Mouse (Mus musculus) neural tube, embryonic 13.5 days (tissue): ENCODE data around the gene Ddit4l. TPM values are rescaled to one million over a fixed set of nuclear protein-coding genes. Genes with fewer than 3 reads are reported as not detected.
"Not testable (repeated sequence)": the region's sequence is repeated elsewhere in the genome, so short reads cannot be mapped to it uniquely, and the experiment has no call there.

Source experiments
- ATAC-seq: fragments of 200-750 bp; cut with Nextera tagmentation; 2 replicates; pipeline ENCODE4 v1.8.0; 2017; ENCODE audit warnings: low read depth, mild to moderate bottlenecking, moderate TSS enrichment, moderate library complexity
- H3K27ac ChIP-seq: fragments of 300-500 bp; sonication (generic); replicated peaks from 2 replicates; pipeline ENCODE4 v1.5.1; 2015; ENCODE audit warnings: moderate library complexity, mild to moderate bottlenecking, inconsistent platforms
- H3K27me3 ChIP-seq: fragments of 300-500 bp; sonication (generic); 2 replicates; pipeline ENCODE4 v1.6.1; 2015; ENCODE audit warnings: mild to moderate bottlenecking, inconsistent platforms
- H3K36me3 ChIP-seq: fragments of 300-500 bp; sonication (generic); 2 replicates; pipeline ENCODE4 v1.6.1; 2015; ENCODE audit warnings: mild to moderate bottlenecking, inconsistent platforms
- H3K4me1 ChIP-seq: fragments of 300-500 bp; sonication (generic); replicated peaks from 2 replicates; pipeline ENCODE4 v1.6.1; 2015; ENCODE audit warnings: inconsistent platforms
- H3K4me2 ChIP-seq: fragments of 300-500 bp; sonication (generic); 2 replicates; pipeline ENCODE4 v1.6.1; 2015; ENCODE audit warnings: inconsistent platforms, mild to moderate bottlenecking, moderate library complexity
- H3K4me3 ChIP-seq: fragments of 300-500 bp; sonication (generic); 2 replicates; pipeline ENCODE4 v1.5.1; 2015; ENCODE audit warnings: mild to moderate bottlenecking, inconsistent platforms
- H3K9ac ChIP-seq: fragments of 300-500 bp; sonication (generic); 2 replicates; pipeline ENCODE4 v1.6.1; 2015; ENCODE audit warnings: moderate library complexity, mild to moderate bottlenecking, inconsistent platforms
- H3K9me3 ChIP-seq: fragments of 300-500 bp; sonication (generic); 2 replicates; pipeline ENCODE4 v1.6.1; 2016; ENCODE audit warnings: inconsistent platforms
- WGBS: fragments of 180-500 bp; shearing (Covaris S2); methylation state at CpG from one replicate; pipeline ENCODE4 v1.1.7; 2015; 5-methylcytosine and 5-hydroxymethylcytosine counted together
- polyA plus RNA-seq: library from polyadenylated mRNA; unstranded; fragments of >200 nt; fragmentation: Nextera tagmentation; extraction: Ambion mirVana; gene quantifications from 2 replicates; pipeline ENCODE4 v1.2.1, GENCODE M21; 2015

Ddit4l gene
- polyA plus RNA-seq = 17.7 and 20.7 TPM in 2 replicates

DNA sequence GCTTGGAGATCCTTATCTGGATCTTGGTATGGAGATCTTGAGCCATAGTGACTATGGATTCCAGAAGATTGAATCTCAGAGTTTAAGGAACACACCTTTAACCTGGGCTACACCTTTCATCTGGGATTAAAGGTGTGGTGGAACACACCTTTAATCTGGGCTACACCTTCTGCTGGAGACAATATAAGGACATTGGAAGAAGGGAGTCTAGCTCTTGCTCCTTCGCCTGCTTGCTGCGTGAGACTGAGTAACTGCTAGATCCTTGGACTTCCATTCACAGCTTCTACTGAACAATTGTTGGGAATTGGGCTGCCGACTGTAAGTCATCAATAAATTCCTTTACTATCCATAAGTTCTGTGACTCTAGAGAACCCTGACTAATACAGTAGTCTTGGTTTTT is at the start of gene Ddit4l:
Gene Ddit4l (plus strand): TSS at position 301 of the 400 bp plus-strand sequence.
- not testable (repeated sequence) for H3K4me3 ChIP-seq, H3K9ac ChIP-seq, H3K27ac ChIP-seq, H3K4me2 ChIP-seq, H3K36me3 ChIP-seq, H3K9me3 ChIP-seq, ATAC-seq
- Histone ChIP-seq H3K4me1 (peaks cover 16% of the 10 kb centered on the region), H3K27me3 (peaks cover 34% of the 10 kb centered on the region)
- WGBS = 90% methylated on average over 3 of the region's 3 CpGs

DNA sequence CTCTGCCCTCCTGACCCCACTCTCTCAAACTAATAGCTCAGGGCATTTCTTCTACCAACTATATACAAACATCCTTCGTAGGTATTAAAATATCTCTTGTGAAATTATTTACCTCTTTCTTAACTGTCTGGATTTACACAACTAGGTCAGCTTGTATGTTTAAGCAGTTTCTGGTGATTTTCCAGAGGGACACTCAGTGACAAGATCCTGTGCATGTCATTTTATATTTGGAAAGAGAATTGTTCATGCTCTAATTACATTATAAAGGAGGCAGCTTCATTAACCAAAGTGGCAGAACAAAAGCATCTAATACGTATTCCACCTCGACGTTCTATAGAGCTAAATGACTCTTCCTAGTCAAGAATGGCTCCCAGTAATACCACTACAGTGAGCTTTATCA is 45.3 kb upstream of the Ddit4l start:
- no peak overlapping the region for H3K4me2 ChIP-seq
- no peaks in the 10 kb centered on the region for H3K4me1 ChIP-seq
- H3K9ac ChIP-seq = no peak overlapping the region
- no peak overlapping the region for H3K27ac ChIP-seq
- no peak for ATAC-seq
- WGBS = 77% methylated on average over 4 of the region's 4 CpGs
- H3K27me3 ChIP-seq = no peaks in the 10 kb centered on the region
- no peaks in the 10 kb centered on the region for H3K9me3 ChIP-seq
- no peak overlapping the region for H3K4me3 ChIP-seq
- H3K36me3 ChIP-seq = no peaks in the 10 kb centered on the region

DNA sequence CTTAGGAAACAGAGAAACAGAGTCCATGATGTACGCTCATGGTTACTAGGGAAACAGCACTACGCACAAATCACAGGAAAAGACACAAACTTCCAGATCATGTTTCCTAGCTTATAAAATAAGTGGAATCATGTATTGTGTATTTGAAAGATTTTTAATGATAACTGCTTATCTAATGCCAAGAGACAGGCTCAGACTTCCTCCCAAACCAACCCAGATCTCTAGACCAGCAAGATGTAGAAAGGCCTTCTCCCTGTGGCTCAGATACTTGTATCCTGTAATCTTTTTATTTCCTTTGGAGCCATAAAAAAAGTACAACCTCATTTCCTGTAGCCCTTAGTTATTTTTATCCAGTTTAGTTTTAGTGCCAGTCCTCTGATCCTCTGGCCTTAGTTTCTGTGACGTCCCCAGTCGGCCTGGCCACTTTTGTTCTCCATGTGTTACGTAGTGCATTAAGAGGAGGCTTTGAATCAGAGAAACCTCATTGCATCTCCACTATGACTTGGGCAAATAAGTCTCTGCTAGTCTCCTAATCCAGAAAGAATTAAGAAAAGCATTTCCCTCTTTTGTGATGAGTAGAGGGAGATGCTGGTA is 34.9 kb upstream of the Ddit4l start:
- H3K4me3 ChIP-seq = no peak overlapping the region
- no peaks in the 10 kb centered on the region for H3K36me3 ChIP-seq
- 87% methylated on average over 5 of the region's 5 CpGs for WGBS
- H3K27ac ChIP-seq = no peak overlapping the region
- H3K4me1 ChIP-seq = no peaks in the 10 kb centered on the region
- no peaks in the 10 kb centered on the region for H3K9me3 ChIP-seq
- H3K4me2 ChIP-seq = no peak overlapping the region
- no peak for ATAC-seq
- H3K27me3 ChIP-seq = no peaks in the 10 kb centered on the region
- no peak overlapping the region for H3K9ac ChIP-seq

DNA sequence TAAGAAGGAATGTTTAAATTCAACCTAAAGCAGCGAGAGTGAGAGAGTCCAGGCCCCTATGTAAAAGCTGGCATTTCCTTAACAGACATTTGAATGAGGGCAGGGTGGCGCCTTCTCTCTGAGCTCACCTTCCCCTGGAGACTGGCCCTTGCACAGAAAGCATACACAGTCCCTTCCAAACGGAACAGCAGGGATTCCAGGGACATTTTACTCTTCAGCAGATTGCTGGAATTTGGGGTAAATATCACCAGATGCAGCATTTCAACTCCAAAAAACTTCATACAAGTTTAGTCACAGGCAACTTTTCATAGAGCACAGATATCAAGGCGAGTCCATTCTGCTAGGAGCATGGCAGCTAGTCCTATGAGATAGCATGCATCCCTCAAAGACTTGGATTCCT is 31.6 kb upstream of the Ddit4l start:
- no peak for ATAC-seq
- H3K4me2 ChIP-seq = no peak overlapping the region
- no peak overlapping the region for H3K9ac ChIP-seq
- WGBS = 80% methylated on average over 4 of the region's 4 CpGs
- no peaks in the 10 kb centered on the region; the same call in 1 of the 2 replicates for H3K4me1 ChIP-seq
- no peaks in the 10 kb centered on the region for H3K36me3 ChIP-seq
- H3K9me3 ChIP-seq = no peaks in the 10 kb centered on the region
- H3K4me3 ChIP-seq = no peak overlapping the region
- H3K27ac ChIP-seq = no peak overlapping the region
- no peaks in the 10 kb centered on the region for H3K27me3 ChIP-seq

DNA sequence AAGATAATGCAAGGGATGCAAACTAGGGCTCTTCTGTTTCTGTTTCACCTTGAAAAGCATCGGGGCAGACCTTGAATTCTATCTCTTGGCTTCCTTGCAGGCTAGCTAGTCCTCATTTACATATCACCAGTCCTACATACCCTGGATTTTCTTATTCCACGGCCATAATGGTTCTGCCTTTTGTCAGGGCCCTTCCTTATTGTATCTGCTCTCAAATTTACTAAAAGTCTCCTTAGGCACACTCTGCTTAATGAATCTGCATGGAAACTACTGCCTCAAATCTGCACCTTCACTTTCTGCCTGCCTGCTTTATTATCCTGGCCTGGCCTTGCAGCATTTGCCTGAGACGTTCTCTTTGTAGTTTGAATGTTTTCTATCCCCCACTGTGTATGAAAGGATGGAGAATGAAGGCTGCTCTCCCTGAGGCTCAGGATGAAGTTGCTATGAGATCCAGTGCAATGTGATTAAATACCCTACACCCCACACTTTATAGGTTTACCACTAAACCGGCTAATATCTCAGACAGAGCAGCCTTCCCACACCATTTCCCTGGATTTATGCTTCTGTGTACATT is 27.0 kb upstream of the Ddit4l start:
- Histone ChIP-seq H3K4me3 (no peak overlapping the region), H3K36me3 (no peaks in the 10 kb centered on the region), H3K27ac (no peak overlapping the region), H3K9ac (0 out of 2 replicates have a peak overlapping the region, but pooled peaks have one; percentile 3), H3K4me1 (no peaks in the 10 kb centered on the region; the same call in 1 of the 2 replicates), H3K9me3 (no peaks in the 10 kb centered on the region), H3K4me2 (no peak overlapping the region), H3K27me3 (no peaks in the 10 kb centered on the region)
- ATAC-seq = 0 out of 2 replicates have a peak, but pooled peaks have one; percentile 15
- WGBS = 35% methylated on average over 4 of the region's 4 CpGs

DNA sequence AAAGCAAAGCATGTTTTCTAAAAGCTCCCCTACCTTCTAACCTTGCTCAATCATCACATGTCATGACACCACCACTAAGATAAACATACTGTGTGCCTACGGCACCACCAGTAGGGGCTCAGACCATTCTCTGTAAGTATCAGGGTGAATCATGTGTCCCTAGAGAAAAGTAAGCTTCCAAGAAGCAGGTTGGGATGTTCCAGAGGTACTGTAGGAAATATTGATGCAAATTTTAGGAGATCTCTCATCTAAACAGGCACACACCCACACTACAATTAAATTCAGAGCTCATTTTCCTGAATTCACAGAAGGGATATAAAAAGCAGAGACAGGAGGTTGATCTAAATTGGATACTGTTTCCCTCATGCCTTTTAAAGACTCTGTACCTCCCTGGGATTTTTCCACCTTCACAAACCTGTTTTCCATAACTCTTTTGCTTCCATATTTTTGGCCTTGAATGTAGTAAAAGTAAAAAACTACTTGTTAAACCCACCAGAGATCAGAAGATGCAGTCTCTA is 12.4 kb upstream of the Ddit4l start:
- Histone ChIP-seq H3K36me3 (no peaks in the 10 kb centered on the region), H3K4me2 (no peak overlapping the region), H3K4me1 (no peaks in the 10 kb centered on the region), H3K27ac (no peak overlapping the region), H3K4me3 (no peak overlapping the region), H3K9me3 (no peaks in the 10 kb centered on the region), H3K9ac (no peak overlapping the region), H3K27me3 (no peaks in the 10 kb centered on the region)
- 60% methylated on average over 1 of the region's 1 CpGs for WGBS
- ATAC-seq = no peak

DNA sequence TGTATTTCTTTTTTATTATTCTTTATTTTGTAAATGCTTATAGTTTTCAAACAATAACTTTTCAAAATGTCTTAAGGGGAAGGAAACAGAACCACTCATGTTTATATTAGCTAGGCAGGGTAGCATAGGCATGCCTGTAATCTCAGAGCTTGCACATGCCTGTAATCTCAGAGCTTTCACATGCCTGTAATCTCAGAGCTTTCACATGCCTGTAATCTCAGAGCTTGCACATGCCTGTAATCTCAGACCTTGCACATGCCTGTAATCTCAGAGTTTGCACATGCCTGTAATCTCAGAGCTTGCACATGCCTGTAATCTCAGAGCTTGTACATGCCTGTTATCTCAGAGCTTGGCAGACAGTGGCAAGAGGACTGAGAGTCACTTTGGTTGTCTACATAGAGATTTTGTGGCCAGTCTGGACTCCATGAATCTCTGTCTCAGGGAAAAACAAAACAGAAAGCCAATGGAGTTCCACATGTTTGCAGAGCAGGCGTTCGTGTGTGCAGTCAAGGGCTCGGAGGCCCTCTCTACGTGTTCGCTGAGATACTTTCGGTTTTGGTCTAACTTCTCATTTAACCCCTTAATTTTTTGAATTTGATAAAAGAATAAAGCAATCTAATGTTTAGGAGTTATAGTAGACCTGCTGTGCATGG is 10.8 kb upstream of the Ddit4l start:
- Histone ChIP-seq H3K27me3 (no peaks in the 10 kb centered on the region), H3K4me1 (no peaks in the 10 kb centered on the region), H3K9me3 (no peaks in the 10 kb centered on the region), H3K4me3 (no peak overlapping the region), H3K36me3 (no peaks in the 10 kb centered on the region), H3K27ac (no peak overlapping the region), H3K9ac (no peak overlapping the region), H3K4me2 (no peak overlapping the region)
- no peak for ATAC-seq
- 94% methylated on average over 6 of the region's 6 CpGs for WGBS

DNA sequence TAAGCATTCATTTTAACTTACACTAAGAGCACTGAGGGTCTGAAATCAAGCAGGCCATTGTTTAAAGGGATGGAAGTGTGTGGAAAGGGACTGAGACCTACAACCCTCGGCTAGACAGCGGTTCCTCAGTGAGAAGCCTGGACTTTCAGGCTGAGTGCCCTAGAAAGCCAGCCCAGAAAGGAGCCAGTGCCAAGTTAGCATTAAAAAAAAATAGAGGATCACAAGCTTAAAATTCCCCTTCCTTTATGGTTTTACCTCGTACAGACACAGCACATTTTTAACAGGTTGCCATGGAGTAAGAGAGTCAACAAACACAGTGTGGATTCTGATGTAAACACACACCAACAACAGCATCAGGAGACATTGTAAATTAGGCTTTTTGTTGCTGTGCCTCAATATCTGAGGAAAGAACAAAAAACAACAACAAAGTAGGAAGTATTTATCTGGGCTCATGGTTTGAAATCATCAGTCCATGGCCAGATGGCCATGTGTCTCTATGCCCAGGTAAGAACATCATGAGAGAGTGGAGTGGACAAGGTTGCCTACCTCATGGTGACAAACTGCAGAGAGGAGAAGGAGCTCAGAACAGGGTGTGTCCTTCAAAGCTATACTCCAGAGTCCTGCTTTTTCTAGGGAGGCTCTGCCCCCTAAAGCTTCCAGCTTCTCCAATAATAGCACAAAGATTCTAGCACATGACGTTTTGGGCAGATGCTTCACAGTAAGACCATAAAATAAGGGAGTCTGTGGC is 10.1 kb upstream of the Ddit4l start:
- H3K27ac ChIP-seq = no peak overlapping the region
- no peaks in the 10 kb centered on the region for H3K9me3 ChIP-seq
- no peaks in the 10 kb centered on the region for H3K4me1 ChIP-seq
- no peaks in the 10 kb centered on the region for H3K36me3 ChIP-seq
- H3K27me3 ChIP-seq = no peaks in the 10 kb centered on the region
- H3K9ac ChIP-seq = no peak overlapping the region
- no peak for ATAC-seq
- H3K4me3 ChIP-seq = no peak overlapping the region
- H3K4me2 ChIP-seq = no peak overlapping the region
- WGBS = 68% methylated on average over 4 of the region's 4 CpGs

DNA sequence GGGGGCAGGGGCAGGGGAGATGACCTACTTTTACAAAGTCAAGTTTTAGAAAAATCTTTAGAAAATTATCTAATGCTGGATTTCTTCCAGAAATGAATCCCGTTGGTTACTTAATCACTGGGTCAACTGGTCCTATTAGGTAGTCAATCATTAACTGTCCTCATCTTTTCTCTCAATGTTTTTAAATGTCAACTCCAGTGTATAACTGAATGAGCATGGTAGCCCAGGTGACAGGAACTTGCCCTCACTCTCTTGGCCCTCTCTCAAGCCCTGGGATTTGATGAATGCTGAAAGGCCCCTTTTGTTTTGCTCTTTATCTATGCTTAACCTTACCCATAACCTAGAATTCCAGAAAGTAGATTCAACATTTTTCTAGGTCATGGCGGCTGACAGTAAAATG is 9.4 kb upstream of the Ddit4l start:
- H3K4me1 ChIP-seq = no peaks in the 10 kb centered on the region
- no peaks in the 10 kb centered on the region for H3K9me3 ChIP-seq
- no peak overlapping the region for H3K4me2 ChIP-seq
- H3K9ac ChIP-seq = no peak overlapping the region
- H3K27ac ChIP-seq = no peak overlapping the region
- 81% methylated on average over 2 of the region's 2 CpGs for WGBS
- H3K4me3 ChIP-seq = no peak overlapping the region
- H3K27me3 ChIP-seq = no peaks in the 10 kb centered on the region
- no peak for ATAC-seq
- no peaks in the 10 kb centered on the region for H3K36me3 ChIP-seq

DNA sequence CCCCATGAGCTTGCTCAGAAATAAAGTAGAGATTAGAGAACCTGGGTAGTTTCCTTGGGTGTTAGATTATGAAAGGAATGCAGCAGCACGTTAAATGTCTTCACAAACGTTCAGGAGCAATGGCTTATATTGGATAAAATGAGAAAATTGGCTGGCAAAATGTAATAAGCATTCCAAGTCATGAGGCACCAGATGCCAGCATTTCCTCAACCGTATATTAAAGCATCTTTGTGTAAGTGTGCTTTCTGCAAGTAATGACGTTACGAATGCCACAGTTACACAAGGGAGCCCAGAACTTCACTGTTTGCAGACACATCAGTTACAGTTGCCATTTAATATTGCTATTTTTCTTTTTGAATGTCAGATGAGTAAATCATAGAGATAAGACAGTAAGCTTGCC is 872 bp upstream of the Ddit4l start:
- H3K4me3 ChIP-seq = no peak overlapping the region
- no peak overlapping the region for H3K27ac ChIP-seq
- H3K36me3 ChIP-seq = no peaks in the 10 kb centered on the region
- H3K4me2 ChIP-seq = no peak overlapping the region
- 84% methylated on average over 5 of the region's 5 CpGs for WGBS
- no peak for ATAC-seq
- peaks cover 32% of the 10 kb centered on the region for H3K27me3 ChIP-seq
- no peak overlapping the region for H3K9ac ChIP-seq
- peaks cover 16% of the 10 kb centered on the region for H3K4me1 ChIP-seq
- H3K9me3 ChIP-seq = no peaks in the 10 kb centered on the region

DNA sequence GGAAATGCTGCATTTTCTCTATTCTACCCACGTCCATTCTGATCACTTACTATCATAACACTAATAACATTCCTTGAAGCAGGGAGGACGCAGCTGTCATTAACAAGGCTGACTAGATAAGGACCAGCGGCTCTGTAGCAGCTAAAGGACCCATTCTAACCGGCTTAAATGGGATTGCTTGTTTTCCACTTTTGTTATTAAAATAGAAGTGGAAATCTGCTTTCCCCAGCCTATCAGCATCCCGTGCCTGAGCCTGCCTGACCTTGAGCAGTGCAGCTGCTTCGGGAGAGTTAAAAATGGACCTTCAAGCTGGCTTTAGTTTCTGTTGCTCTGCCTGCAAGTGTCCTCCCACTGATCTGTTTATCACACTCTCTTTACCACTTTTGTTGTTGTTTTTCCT is 679 bp downstream of the Ddit4l start:
- Histone ChIP-seq H3K4me2 (no peak overlapping the region), H3K27me3 (peaks cover 34% of the 10 kb centered on the region), H3K4me1 (peaks cover 16% of the 10 kb centered on the region), H3K9me3 (no peaks in the 10 kb centered on the region), H3K27ac (no peak overlapping the region), H3K9ac (no peak overlapping the region), H3K36me3 (no peaks in the 10 kb centered on the region), H3K4me3 (no peak overlapping the region)
- 43% methylated on average over 6 of the region's 6 CpGs for WGBS
- no peak for ATAC-seq
